Mouse (Mus musculus) monocyte, adult 5-6 weeks (primary cell): Measurements from ENCODE around the gene Sept1. TPM values are rescaled to one million over a fixed set of nuclear protein-coding genes. Genes with fewer than 3 reads are reported as not detected.

Experiments
- ATAC-seq: fragments of 153-309, 156-312 bp; replicated peaks from 2 replicates; pipeline ENCODE4 v1.8.0; 2017; ENCODE audit warnings: mild to moderate bottlenecking; ENCODE audit not compliant: low TSS enrichment, insufficient number of reproducible peaks, severe bottlenecking, poor library complexity, low FRiP score
- total RNA-seq: library from RNA; stranded (forward); fragments of 200-1000, 200-491, 200-594 nt; gene quantifications from 3 replicates; pipeline ENCODE4 v1.2.3, GENCODE M21; 2017

Sept1 gene
- total RNA-seq, 1 experiment from 2014 or later: 117 TPM

GRCm38 (mm10) chr7:127224616-127225015 lies 8.3 kb downstream of the Sept1 start:
- no peak for ATAC-seq

GRCm38 (mm10) chr7:127223515-127224478 lies 9.1 kb downstream of the Sept1 start:
- ATAC-seq: no peak

GRCm38 (mm10) chr7:127223106-127223505 lies 9.8 kb downstream of the Sept1 start:
- no peak for ATAC-seq

DNA sequence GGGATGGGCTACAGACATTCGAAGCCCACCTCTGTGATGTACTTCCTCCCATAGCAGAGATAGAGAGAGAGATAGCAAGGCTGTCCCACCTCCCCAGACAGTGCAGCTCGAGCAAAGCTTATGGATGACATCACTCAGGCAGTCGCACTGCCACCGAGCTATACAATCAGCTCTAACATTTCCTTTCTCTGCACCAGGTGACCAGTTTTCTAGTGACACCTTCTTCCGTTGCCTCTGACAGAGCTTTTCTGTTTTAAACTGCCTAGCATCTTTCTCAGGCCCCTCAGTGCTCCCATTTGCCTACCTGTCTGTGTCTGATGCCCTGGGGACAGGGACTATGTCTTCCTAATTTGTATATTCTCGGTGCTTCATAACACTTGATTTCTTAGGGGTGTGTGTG lies 12.5 kb downstream of the Sept1 start:
- no peak for ATAC-seq

GRCm38 (mm10) chr7:127218670-127219069 lies 14.3 kb downstream of the Sept1 start:
- no peak for ATAC-seq

DNA sequence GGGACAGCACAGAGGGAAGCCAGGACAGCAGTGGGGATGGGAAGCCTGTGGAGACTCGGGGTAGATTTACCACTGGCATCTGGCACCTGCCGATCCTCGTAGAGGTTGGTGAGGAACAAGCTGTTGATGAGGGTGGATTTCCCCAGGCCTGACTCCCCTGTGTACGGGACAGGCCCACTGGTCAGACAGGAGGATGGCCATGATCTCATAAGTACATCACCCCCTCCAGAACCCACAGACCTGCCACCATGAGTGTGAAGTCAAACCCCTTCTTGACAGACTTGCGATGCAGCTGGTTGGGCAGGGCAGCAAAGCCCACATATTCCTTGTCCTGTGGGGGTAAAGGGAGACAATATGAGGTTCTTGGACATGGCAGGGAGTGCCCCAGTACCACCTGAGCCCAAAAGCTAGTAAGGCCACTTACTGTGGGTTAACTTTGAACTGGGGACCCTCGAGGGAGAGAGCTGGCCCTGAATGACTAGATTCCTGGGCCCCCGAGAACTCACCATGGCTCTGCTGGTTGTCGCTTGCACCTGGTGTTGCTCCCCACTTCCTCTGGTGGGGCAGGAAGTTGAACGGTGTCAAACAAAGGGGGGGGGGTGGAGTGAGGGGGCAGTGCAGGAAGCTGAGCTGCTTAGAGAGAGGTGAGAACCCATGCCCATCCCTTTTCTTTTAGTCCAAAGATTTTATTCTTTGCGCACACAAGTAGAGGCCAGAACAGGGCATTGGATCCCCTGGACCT lies 14.9 kb downstream of the Sept1 start:
- 0 out of 2 replicates have a peak, but pooled peaks have one; percentile 19 for ATAC-seq

DNA sequence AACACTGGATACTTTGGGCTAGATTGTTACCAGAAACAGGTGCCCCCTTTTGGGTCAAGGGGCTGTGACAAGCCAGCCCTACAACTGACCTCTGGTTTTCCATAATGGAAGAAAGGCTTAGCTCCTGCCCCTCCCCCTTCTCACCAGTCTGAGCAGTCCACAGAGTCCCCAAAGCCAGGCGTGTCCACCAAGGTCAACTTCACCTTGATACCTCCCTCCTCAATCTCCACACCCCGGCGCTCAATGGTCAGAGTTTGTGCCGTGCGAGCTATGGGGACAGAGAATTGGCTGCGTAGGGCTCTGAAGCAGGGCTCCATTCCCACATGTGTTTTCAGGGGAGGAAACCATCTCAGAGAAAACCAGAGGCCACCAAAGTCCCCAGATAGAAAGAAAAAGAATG lies 15.5 kb downstream of the Sept1 start:
- ATAC-seq: no peak

DNA sequence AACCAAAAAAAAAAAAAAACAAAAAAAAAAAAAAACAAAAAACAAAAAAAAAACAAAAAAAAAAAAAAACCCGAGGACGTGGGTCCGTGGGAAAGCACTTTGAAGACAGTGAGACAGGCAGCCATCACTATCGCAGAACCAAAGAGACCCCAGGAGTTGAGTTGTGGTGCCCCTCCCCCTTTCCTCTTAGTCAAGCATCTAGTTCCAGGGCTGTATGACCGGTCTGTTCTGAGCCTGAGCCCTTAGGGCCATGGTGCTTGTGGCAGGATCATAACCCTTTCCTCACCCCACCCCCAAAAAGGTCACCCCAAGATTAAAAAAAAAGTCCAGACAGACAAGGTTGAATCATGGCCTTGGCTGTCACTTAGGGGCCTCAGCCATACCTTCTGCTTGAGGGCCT lies 16.6 kb downstream of the Sept1 start:
- no peak for ATAC-seq

GRCm38 (mm10) chr7:127214981-127215871 lies 17.7 kb downstream of the Sept1 start:
- 0 out of 2 replicates have a peak, but pooled peaks have one; percentile 46 for ATAC-seq

GRCm38 (mm10) chr7:127214521-127214920 lies 18.4 kb downstream of the Sept1 start:
- ATAC-seq: no peak

GRCm38 (mm10) chr7:127213930-127214329 lies 19.0 kb downstream of the Sept1 start:
- no peak for ATAC-seq

DNA sequence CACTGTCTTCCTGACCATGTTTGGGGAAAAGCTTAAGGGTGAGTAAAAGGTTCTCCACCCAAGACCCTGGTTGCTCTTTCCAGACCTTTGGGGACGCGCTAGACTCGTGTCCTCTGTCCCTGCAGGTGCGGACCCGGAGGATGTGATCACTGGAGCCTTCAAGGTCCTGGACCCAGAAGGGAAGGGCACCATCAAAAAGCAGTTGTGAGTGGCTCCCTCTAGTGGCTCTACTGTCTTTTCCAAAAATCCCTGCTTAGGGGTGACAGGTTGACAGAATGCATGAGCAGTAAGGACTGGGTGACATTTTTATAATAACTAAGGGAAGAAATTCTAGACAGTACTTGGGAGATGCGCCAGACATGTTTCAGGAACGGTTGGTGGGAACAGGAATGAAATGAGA lies 19.4 kb downstream of the Sept1 start:
- no peak for ATAC-seq

- no peak for ATAC-seq
Measured at GRCm38 (mm10) chr7:127212432-127213250, 20.3 kb downstream of the Sept1 start.

GRCm38 (mm10) chr7:127211014-127211745 lies 21.8 kb downstream of the Sept1 start:
- no peak for ATAC-seq

- ATAC-seq: no peak
Measured at GRCm38 (mm10) chr7:127210266-127210665, 22.7 kb downstream of the Sept1 start.

- no peak for ATAC-seq
Measured at GRCm38 (mm10) chr7:127209851-127210250, 23.1 kb downstream of the Sept1 start.
